Mouse (Mus musculus) c-Kit-negative CD71-positive TER-119-positive erythroid progenitor cells, embryonic 14.5 days (primary cell): ENCODE results near the gene Hrh1.
A peak's percentile ranks its signal among the peaks of the same experiment; 100 is the strongest.
"Not testable (repeated sequence)": the region's sequence is repeated elsewhere in the genome, so short reads cannot be mapped to it uniquely, and the experiment has no call there.

ENCODE experiments used
- DNase-seq: peaks from one replicate; pipeline ENCODE4 v3.0.0-alpha.2; 2013; ENCODE audit warnings: low read depth, low spot score

The Hrh1 gene

GRCm38 (mm10) chr6:114459969-114460368 is 62.2 kb downstream of the Hrh1 start:
- no peak for DNase-seq

GRCm38 (mm10) chr6:114461536-114461935 is 63.8 kb downstream of the Hrh1 start:
- peak; percentile 12 for DNase-seq

- DNase-seq = no peak
Measured at GRCm38 (mm10) chr6:114462747-114463146, 65.0 kb downstream of the Hrh1 start.

GRCm38 (mm10) chr6:114473541-114473940 is 75.8 kb downstream of the Hrh1 start:
- no peak for DNase-seq

- DNase-seq = no peak
Measured at GRCm38 (mm10) chr6:114474059-114474458, 76.3 kb downstream of the Hrh1 start.

GRCm38 (mm10) chr6:114474911-114475310 is 77.2 kb downstream of the Hrh1 start:
- DNase-seq = no peak

GRCm38 (mm10) chr6:114478771-114479170 is 81.0 kb downstream of the Hrh1 start:
- DNase-seq = no peak

- no peak for DNase-seq
Measured at GRCm38 (mm10) chr6:114479644-114480410, 82.1 kb downstream of the Hrh1 start.

GRCm38 (mm10) chr6:114489371-114489770 is 91.6 kb downstream of the Hrh1 start:
- DNase-seq = no peak

- DNase-seq = not testable (repeated sequence)
Measured at GRCm38 (mm10) chr6:114492588-114492987, 94.9 kb downstream of the Hrh1 start.

GRCm38 (mm10) chr6:114494987-114495386 is 97.3 kb downstream of the Hrh1 start:
- DNase-seq = not testable (repeated sequence)

- DNase-seq = not testable (repeated sequence)
Measured at GRCm38 (mm10) chr6:114514038-114514437, 116.3 kb downstream of the Hrh1 start.

- DNase-seq = not testable (repeated sequence)
Measured at GRCm38 (mm10) chr6:114528709-114529108, 131.0 kb downstream of the Hrh1 start.
